In the genomic region with DNA sequence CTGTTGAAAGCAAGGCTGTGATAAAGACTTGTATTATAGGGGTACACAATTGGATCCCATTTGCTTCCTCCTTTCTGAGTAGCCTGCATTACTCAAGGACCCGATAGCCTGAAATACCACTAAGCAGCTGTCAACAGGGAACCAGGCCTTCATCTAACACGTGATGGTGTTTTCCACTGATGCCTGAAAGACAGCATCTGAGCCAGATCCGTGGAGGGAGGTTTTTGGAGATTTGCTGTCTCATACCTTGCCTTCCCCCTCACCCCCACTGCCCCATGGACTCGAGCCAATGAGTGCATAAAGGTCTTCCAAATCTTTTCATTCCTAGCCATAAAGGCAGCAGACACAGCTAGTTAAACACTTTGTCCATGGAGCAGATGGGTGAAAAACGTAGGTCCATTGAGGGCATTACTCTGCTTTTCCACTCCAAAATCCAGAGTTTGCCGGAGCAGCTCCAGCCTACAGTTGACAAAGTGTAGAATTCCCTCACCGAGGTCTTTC, we compare ENCODE assay signal across 8 mouse cellular contexts. TPM values are rescaled to one million over a fixed set of nuclear protein-coding genes. Genes with fewer than 3 reads are reported as not detected.
DNase-seq lines count a peak whose midpoint lies in the region; ATAC-seq and TF ChIP-seq lines count a peak whose summit lies in the region.

No protein-coding gene starts in this region.

- H3K36me3 ChIP-seq in spleen, adult 2 months (ENCODE audit: control insufficient read depth, insufficient read depth, low read length), result no peaks in the 10 kb centered on the region
- H3K36me3 ChIP-seq in hindbrain, embryonic 12.5 days, result no peaks in the 10 kb centered on the region

- no peak for ATAC-seq in CD4-positive, CD25-positive, alpha-beta regulatory T cell, adult 4 months
- no peak for ATAC-seq in hindbrain, embryonic 12.5 days (ENCODE audit: low FRiP score)
- peak; percentile 17; the same call in 1 of the 2 replicates for ATAC-seq in megakaryocyte, adult 5-6 weeks (ENCODE audit: poor library complexity, severe bottlenecking)

- 0 out of 2 replicates have a peak overlapping the region, but pooled peaks have one; percentile 42 for H3K27ac ChIP-seq in spleen, adult 2 months (ENCODE audit: insufficient read depth, low read length)
- no peak overlapping the region for H3K27ac ChIP-seq in hindbrain, embryonic 12.5 days

- peaks cover 3% of the 10 kb centered on the region; the same call in 1 of the 2 replicates for H3K4me1 ChIP-seq in spleen, adult 2 months (ENCODE audit: control insufficient read depth, insufficient read depth, insufficient read length)
- peaks cover 12% of the 10 kb centered on the region for H3K4me1 ChIP-seq in hindbrain, embryonic 12.5 days

- H3K9me3 ChIP-seq in hindbrain, embryonic 12.5 days (replicated peaks), result no peaks in the 10 kb centered on the region

- no peak for TF ChIP-seq CTCF in spleen, adult 2 months (IDR thresholded peaks at IDR 0.05; ENCODE audit: extremely low read depth, insufficient read depth, insufficient read length, insufficient replicate concordance)

- WGBS in spleen, adult 2 months, result 55% methylated on average over 7 of the region's 7 CpGs
- WGBS in hindbrain, embryonic 12.5 days, result 36% methylated on average over 7 of the region's 7 CpGs

- H3K9ac ChIP-seq in hindbrain, embryonic 12.5 days, result no peak overlapping the region

- H3K4me2 ChIP-seq in hindbrain, embryonic 12.5 days (replicated peaks), result peak overlapping the region; percentile 75

- peak; percentile 10 for DNase-seq in CD4-positive, CD25-positive, alpha-beta regulatory T cell, adult 2 months (ENCODE audit: low read depth, low spot score)
- DNase-seq in spleen, adult 2 months (ENCODE audit: low read depth in 1 of 2, low spot score in 2 of 2), result no peak
- no peak for DNase-seq in spleen, postnatal 10 days (ENCODE audit: low spot score in 2 of 2)
- no peak for DNase-seq in yolk sac, embryonic 10.5 days (ENCODE audit: low spot score)
- no peak for DNase-seq in adrenal gland, adult 8-10 months

- no peak overlapping the region for H3K4me3 ChIP-seq in spleen, adult 2 months (ENCODE audit: extremely low read depth, insufficient read depth, insufficient read length)
- no peak overlapping the region for H3K4me3 ChIP-seq in hindbrain, embryonic 12.5 days

- TF ChIP-seq POLR2A in spleen, adult 2 months (IDR thresholded peaks at IDR 0.05; ENCODE audit: low read depth, low read length), result no peak

- H3K27me3 ChIP-seq in spleen, adult 2 months (ENCODE audit: control insufficient read depth, insufficient read depth, low read length), result no peaks in the 10 kb centered on the region
- peaks cover 8% of the 10 kb centered on the region; the same call in 1 of the 2 replicates for H3K27me3 ChIP-seq in hindbrain, embryonic 12.5 days

RNA-seq across cellular contexts. Expression of a gene that starts 0.8 kb away (rescaled TPM):
- 10 to 100 TPM; 31.0 to 32.4 TPM for polyA plus RNA-seq in CD4-positive, CD25-positive, alpha-beta regulatory T cell, adult 4 months (2017; shearing (Covaris generic))
- 149 and 297 TPM in 2 replicates for polyA plus RNA-seq in spleen, adult 2 months (2012; rRNA removed)
- 18.9 and 20.1 TPM in 2 replicates for polyA plus RNA-seq in hindbrain, embryonic 12.5 days (2016; fragmentation: Nextera tagmentation; extraction: Ambion mirVana)
- 83.1 and 104 TPM in 2 replicates for total RNA-seq in megakaryocyte, adult 5-6 weeks (2015)
- 45.7 and 59.7 TPM in 2 replicates for total RNA-seq in megakaryocyte, adult 5-6 weeks (2017)
- 10 to 100 TPM; 29.6 to 34.8 (median 32.8) TPM for total RNA-seq in adrenal gland, adult 8-10 months (2022)

RNA-seq across cellular contexts. Expression of a gene that starts 44.5 kb away (rescaled TPM):
- 10 to 100 TPM; 11.3 to 14.3 TPM for polyA plus RNA-seq in CD4-positive, CD25-positive, alpha-beta regulatory T cell, adult 4 months (2017; shearing (Covaris generic))
- polyA plus RNA-seq in spleen, adult 2 months (2012; rRNA removed), result 29.8 and 46.9 TPM in 2 replicates
- polyA plus RNA-seq in hindbrain, embryonic 12.5 days (2016; fragmentation: Nextera tagmentation; extraction: Ambion mirVana), result 106 TPM in 2 replicates
- 122 and 135 TPM in 2 replicates for total RNA-seq in megakaryocyte, adult 5-6 weeks (2015)
- total RNA-seq in megakaryocyte, adult 5-6 weeks (2017), result 101 and 102 TPM in 2 replicates
- 10 to 100 TPM; 35.7 to 53.4 (median 42.6) TPM for total RNA-seq in adrenal gland, adult 8-10 months (2022)
